Mouse (Mus musculus) naive thymus-derived CD4-positive, alpha-beta T cell, adult 5 months (primary cell): Measurements from ENCODE around the gene Rbm12b1. TPM values are rescaled to one million over a fixed set of nuclear protein-coding genes. Genes with fewer than 3 reads are reported as not detected.

Experiments
- polyA plus RNA-seq: library from polyadenylated mRNA; unstranded; fragments of 100-300 nt; shearing (Covaris generic); gene quantifications from one replicate; pipeline ENCODE4 v1.2.1, GENCODE M21; 2017

Gene Rbm12b1
- polyA plus RNA-seq, result 8.4 TPM

GRCm38 (mm10) chr4:12140141-12140567 is at the start of gene Rbm12b1:
Gene Rbm12b1, plus strand, starts transcription at chr4:12140264.

GRCm38 (mm10) chr4:12171318-12172091 is 31.4 kb downstream of the Rbm12b1 start, which contains the start of gene Fam92a:
Gene Fam92a, minus strand, starts transcription at chr4:12172015.

Other genes starting within 250 kb of the Rbm12b1 start
- 0.40 TPM for gene Gm10604, start 159.0 kb upstream of the Rbm12b1 start, polyA plus RNA-seq
- 12.6 TPM for gene Rbm12b2, start 50.8 kb upstream of the Rbm12b1 start, polyA plus RNA-seq
- 6.5 TPM for gene Fam92a, start 31.8 kb downstream of the Rbm12b1 start, polyA plus RNA-seq